Mouse (Mus musculus) liver, embryonic 14.5 days (tissue): ENCODE results near the gene Tmprss13. TPM values are rescaled to one million over a fixed set of nuclear protein-coding genes. Genes with fewer than 3 reads are reported as not detected.

Experiments used
- ATAC-seq: fragments of 200-750 bp; cut with Nextera tagmentation; 2 replicates; pipeline ENCODE4 v1.8.0; 2017; ENCODE audit warnings: moderate number of reproducible peaks, mild to moderate bottlenecking, moderate library complexity; ENCODE audit not compliant: insufficient read depth
- DNase-seq, 3 experiments: peaks; one replicate each; pipeline ENCODE4 v3.0.0-alpha.2; 2012 to 2013; ENCODE audit warnings: low read depth in 3 of 3, low spot score in 3 of 3
- H3K27ac ChIP-seq: fragments of 300-500 bp; sonication (generic); 2 replicates; pipeline ENCODE4 v1.5.1; 2014; ENCODE audit warnings: moderate library complexity, mild to moderate bottlenecking, control low read depth, inconsistent platforms
- H3K27me3 ChIP-seq: fragments of 300-500 bp; sonication (generic); 2 replicates; pipeline ENCODE4 v1.6.1; 2014; ENCODE audit warnings: mild to moderate bottlenecking, low read length, moderate library complexity; ENCODE audit not compliant: control insufficient read depth, insufficient read depth
- H3K36me3 ChIP-seq: fragments of 300-500 bp; sonication (generic); replicated peaks from 2 replicates; pipeline ENCODE4 v1.6.1; 2014; ENCODE audit warnings: low read depth; ENCODE audit not compliant: control insufficient read depth, insufficient read depth
- H3K4me1 ChIP-seq, 2 experiments: fragments of 200-500 bp in 1 of 2; fragments of 300-500 bp in 1 of 2; sonication (generic) in 1 of 2; replicated peaks; 2 replicates each; pipeline ENCODE4 v1.6.1; 2012 to 2014; ENCODE audit warnings: antibody characterized with exemption in 1 of 2, inconsistent platforms in 1 of 2, low read length in 1 of 2; ENCODE audit not compliant: control insufficient read depth in 2 of 2, insufficient read depth in 2 of 2
- H3K4me2 ChIP-seq: fragments of 300-500 bp; sonication (generic); 2 replicates; pipeline ENCODE4 v1.6.1; 2014; ENCODE audit warnings: low read depth, mild to moderate bottlenecking, control low read depth, moderate library complexity
- H3K4me3 ChIP-seq, 2 experiments: fragments of 200-500 bp in 1 of 2; fragments of 300-500 bp in 1 of 2; sonication (generic) in 1 of 2; 2 replicates each; pipeline ENCODE4 v1.5.1; 2012 to 2014; ENCODE audit warnings: low read depth in 2 of 2, low read length in 2 of 2, mild to moderate bottlenecking in 2 of 2, control low read depth in 1 of 2, inconsistent platforms in 1 of 2, moderate library complexity in 1 of 2; ENCODE audit not compliant: insufficient read depth in 1 of 2
- H3K9ac ChIP-seq: fragments of 300-500 bp; sonication (generic); replicated peaks from 2 replicates; pipeline ENCODE4 v1.6.1; 2014; ENCODE audit warnings: mild to moderate bottlenecking, control low read depth, moderate library complexity
- H3K9me3 ChIP-seq: fragments of 300-500 bp; sonication (generic); 2 replicates; pipeline ENCODE4 v1.6.1; 2016; ENCODE audit warnings: low read length, mixed read lengths; ENCODE audit not compliant: control insufficient read depth
- CTCF ChIP-seq: IDR thresholded peaks from 2 replicates; pipeline ENCODE4 v1.5.1; 2016; ENCODE audit warnings: antibody characterized with exemption, low read depth, control low read depth
- EP300 ChIP-seq: IDR thresholded peaks from 2 replicates; pipeline ENCODE4 v1.6.1; 2016; ENCODE audit warnings: antibody characterized with exemption, low read depth
- WGBS: fragments of 180-500 bp; shearing (Covaris S2); extraction: QIAGEN DNeasy Blood & Tissue Kit; methylation state at CpG from one replicate; pipeline ENCODE4 v1.1.7; 2014; ENCODE audit not compliant: insufficient replicate concordance; 5-methylcytosine and 5-hydroxymethylcytosine counted together
- polyA plus RNA-seq, 2 experiments: library from polyadenylated mRNA; depleted of rRNA in 1 of 2; stranded (reverse) in 1 of 2; unstranded in 1 of 2; fragments of >200 nt; fragmentation: Nextera tagmentation in 1 of 2; extraction: Ambion mirVana in 1 of 2; gene quantifications; 2 replicates each; pipeline versions ENCODE4 v1.2.1 to v1.2.3; 2012 to 2014

The Tmprss13 gene
- polyA plus RNA-seq, 2 experiments = not detected

GRCm38 (mm10) chr9:45376427-45376826 lies 57.5 kb downstream of the Tmprss13 start:
- TF ChIP-seq EP300 (no peak), CTCF (no peak)
- 31% methylated on average over 4 of the region's 4 CpGs for whole genome bisulfite sequencing
- Histone ChIP-seq H3K4me3 (no peak overlapping the region), H3K4me1 (no peaks in the 10 kb centered on the region), H3K9ac (no peak overlapping the region), H3K27me3 (peaks cover 3% of the 10 kb centered on the region), H3K4me2 (no peak overlapping the region), H3K9me3 (no peaks in the 10 kb centered on the region), H3K36me3 (no peaks in the 10 kb centered on the region), H3K27ac (no peak overlapping the region)
- no peak for DNase-seq
- no peak for ATAC-seq

- H3K9ac ChIP-seq = no peak overlapping the region
- WGBS = 55% methylated on average over 2 of the region's 2 CpGs
- H3K4me3 ChIP-seq = no peak overlapping the region
- TF ChIP-seq EP300 (no peak), CTCF (no peak)
- no peak overlapping the region for H3K4me2 ChIP-seq
- DNase-seq (no peak), ATAC-seq (no peak)
- no peaks in the 10 kb centered on the region for H3K27me3 ChIP-seq
- no peaks in the 10 kb centered on the region for H3K9me3 ChIP-seq
- H3K27ac ChIP-seq = no peak overlapping the region
- H3K36me3 ChIP-seq = no peaks in the 10 kb centered on the region
- no peaks in the 10 kb centered on the region for H3K4me1 ChIP-seq
Measured at GRCm38 (mm10) chr9:45376883-45377282, 58.0 kb downstream of the Tmprss13 start.

- Histone ChIP-seq H3K4me1 (no peaks in the 10 kb centered on the region), H3K27ac (no peak overlapping the region), H3K4me2 (no peak overlapping the region), H3K9ac (no peak overlapping the region), H3K4me3 (no peak overlapping the region), H3K27me3 (no peaks in the 10 kb centered on the region), H3K36me3 (no peaks in the 10 kb centered on the region), H3K9me3 (no peaks in the 10 kb centered on the region)
- no peak for TF ChIP-seq CTCF
- TF ChIP-seq EP300 = no peak
- DNase-seq = no peak
- ATAC-seq = no peak
- 40% methylated on average over 10 of the region's 10 CpGs for WGBS
Measured at GRCm38 (mm10) chr9:45380411-45381251, 61.7 kb downstream of the Tmprss13 start.

- Histone ChIP-seq H3K27me3 (no peaks in the 10 kb centered on the region), H3K4me1 (no peaks in the 10 kb centered on the region), H3K4me2 (no peak overlapping the region), H3K9me3 (no peaks in the 10 kb centered on the region), H3K9ac (no peak overlapping the region), H3K36me3 (no peaks in the 10 kb centered on the region), H3K27ac (no peak overlapping the region), H3K4me3 (no peak overlapping the region)
- DNase-seq = no peak
- ATAC-seq = no peak
- TF ChIP-seq EP300 (no peak), CTCF (no peak)
- WGBS = 63% methylated on average over 5 of the region's 5 CpGs
Measured at GRCm38 (mm10) chr9:45382336-45382735, 63.4 kb downstream of the Tmprss13 start.

DNA sequence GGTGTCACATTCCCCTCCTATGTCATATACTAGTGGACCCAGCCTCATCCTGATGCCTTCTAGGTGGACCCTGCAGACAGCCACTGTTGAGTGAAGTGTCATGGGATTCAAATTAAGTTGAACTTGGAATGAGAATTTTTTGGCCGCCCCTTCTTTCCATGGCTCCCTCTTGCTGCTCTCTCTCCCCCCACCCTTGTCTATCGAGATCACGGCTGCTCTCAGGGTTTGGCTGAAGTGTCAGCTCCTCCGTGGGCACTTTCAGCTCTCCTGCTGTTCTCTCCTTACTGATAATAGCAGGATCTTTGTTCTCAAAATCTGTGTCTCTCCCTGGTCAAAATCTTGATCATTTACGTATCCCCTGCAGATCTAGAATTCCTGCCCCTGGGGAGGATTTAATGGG lies 63.9 kb downstream of the Tmprss13 start:
- Histone ChIP-seq H3K4me3 (no peak overlapping the region), H3K4me1 (no peaks in the 10 kb centered on the region), H3K9ac (no peak overlapping the region), H3K9me3 (no peaks in the 10 kb centered on the region), H3K27me3 (no peaks in the 10 kb centered on the region), H3K27ac (no peak overlapping the region), H3K36me3 (no peaks in the 10 kb centered on the region), H3K4me2 (no peak overlapping the region)
- ATAC-seq (no peak), DNase-seq (no peak)
- TF ChIP-seq EP300 (no peak), CTCF (no peak)
- 67% methylated on average over 5 of the region's 5 CpGs for WGBS
